Mouse (Mus musculus): ENCODE measurements at regions not wholly inside any gene's neighbourhood (a gene's known extent, or its start where the extent isn't known, plus 50 kb on each side); places are given as distances from the start of the nearest gene placed in this dataset.

GRCm38 (mm10) chr8:26288163-26288562 is 168.8 kb downstream of the Gm45692 start:
- TF ChIP-seq CTCF (IDR thresholded peaks at IDR 0.05; ENCODE audit: control insufficient read depth, insufficient read depth, insufficient read length) (no peak), USF1 (IDR thresholded peaks at IDR 0.05; ENCODE audit: low read depth) (no peak)

All from C2C12 (cell line).